Mouse (Mus musculus): Measurements from ENCODE around the gene 4930558K02Rik. TPM values are rescaled to one million over a fixed set of nuclear protein-coding genes. Genes with fewer than 3 reads are reported as not detected.

4930558K02Rik gene
- polyA plus RNA-seq, 1 experiment from 2014 or later: not detected

GRCm38 (mm10) chr1:161983451-161983850 is 4.0 kb upstream of the 4930558K02Rik start:
- no peaks in the 10 kb centered on the region for H3K27me3 ChIP-seq (ENCODE audit: control insufficient read depth, insufficient read depth, low read length)
- no peak for DNase-seq (ENCODE audit: low spot score)
- no peak overlapping the region for H3K9ac ChIP-seq (ENCODE audit: low read depth, low read length)
- no peak overlapping the region for H3K4me3 ChIP-seq (ENCODE audit: low read depth, low read length)
- H3K4me2 ChIP-seq (replicated peaks; ENCODE audit: low read depth, low read length): no peak overlapping the region
- no peak overlapping the region for H3K27ac ChIP-seq (ENCODE audit: low read depth, low read length)
- WGBS: 61% methylated on average over 6 of the region's 6 CpGs
- H3K36me3 ChIP-seq (ENCODE audit: control insufficient read depth, insufficient read depth, low read length): no peaks in the 10 kb centered on the region
- H3K4me1 ChIP-seq (replicated peaks; ENCODE audit: control insufficient read depth, insufficient read depth, low read length): no peaks in the 10 kb centered on the region
- no peak for ATAC-seq (ENCODE audit: low FRiP score)
- H3K9me3 ChIP-seq (ENCODE audit: control insufficient read depth, low read length): no peaks in the 10 kb centered on the region

GRCm38 (mm10) chr1:161980626-161981298 is 1.3 kb upstream of the 4930558K02Rik start:
- Histone ChIP-seq H3K9ac (ENCODE audit: low read depth, low read length) (no peak overlapping the region), H3K27me3 (ENCODE audit: control insufficient read depth, insufficient read depth, low read length) (no peaks in the 10 kb centered on the region), H3K27ac (ENCODE audit: low read depth, low read length) (no peak overlapping the region), H3K9me3 (ENCODE audit: control insufficient read depth, low read length) (no peaks in the 10 kb centered on the region), H3K36me3 (ENCODE audit: control insufficient read depth, insufficient read depth, low read length) (no peaks in the 10 kb centered on the region), H3K4me3 (ENCODE audit: low read depth, low read length) (no peak overlapping the region), H3K4me1 (replicated peaks; ENCODE audit: control insufficient read depth, insufficient read depth, low read length) (no peaks in the 10 kb centered on the region), H3K4me2 (replicated peaks; ENCODE audit: low read depth, low read length) (no peak overlapping the region)
- 85% methylated on average over 9 of the region's 9 CpGs for WGBS
- DNase-seq (ENCODE audit: low spot score) (no peak), ATAC-seq (ENCODE audit: low FRiP score) (no peak)

GRCm38 (mm10) chr1:161980046-161980445 is 610 bp upstream of the 4930558K02Rik start:
- ATAC-seq (ENCODE audit: low FRiP score): no peak
- Histone ChIP-seq H3K36me3 (ENCODE audit: control insufficient read depth, insufficient read depth, low read length) (no peaks in the 10 kb centered on the region), H3K4me2 (replicated peaks; ENCODE audit: low read depth, low read length) (no peak overlapping the region), H3K27ac (ENCODE audit: low read depth, low read length) (no peak overlapping the region), H3K4me3 (ENCODE audit: low read depth, low read length) (no peak overlapping the region), H3K27me3 (ENCODE audit: control insufficient read depth, insufficient read depth, low read length) (no peaks in the 10 kb centered on the region), H3K4me1 (replicated peaks; ENCODE audit: control insufficient read depth, insufficient read depth, low read length) (no peaks in the 10 kb centered on the region), H3K9ac (ENCODE audit: low read depth, low read length) (no peak overlapping the region), H3K9me3 (ENCODE audit: control insufficient read depth, low read length) (no peaks in the 10 kb centered on the region)
- no peak for DNase-seq (ENCODE audit: low spot score)
- WGBS: 81% methylated on average over 2 of the region's 2 CpGs

- no peak overlapping the region for H3K9ac ChIP-seq (ENCODE audit: low read depth, low read length)
- H3K27ac ChIP-seq (ENCODE audit: low read depth, low read length): no peak overlapping the region
- ATAC-seq (ENCODE audit: low FRiP score): no peak
- no peaks in the 10 kb centered on the region for H3K9me3 ChIP-seq (ENCODE audit: control insufficient read depth, low read length)
- H3K36me3 ChIP-seq (ENCODE audit: control insufficient read depth, insufficient read depth, low read length): no peaks in the 10 kb centered on the region
- no peak overlapping the region for H3K4me2 ChIP-seq (replicated peaks; ENCODE audit: low read depth, low read length)
- no peak overlapping the region for H3K4me3 ChIP-seq (ENCODE audit: low read depth, low read length)
- H3K27me3 ChIP-seq (ENCODE audit: control insufficient read depth, insufficient read depth, low read length): no peaks in the 10 kb centered on the region
- no peak for DNase-seq (ENCODE audit: low spot score)
- WGBS: 85% methylated on average over 5 of the region's 5 CpGs
- no peaks in the 10 kb centered on the region for H3K4me1 ChIP-seq (replicated peaks; ENCODE audit: control insufficient read depth, insufficient read depth, low read length)
These were observed 1.2 kb downstream of the 4930558K02Rik start for GRCm38 (mm10) chr1:161978173-161978700.

- Histone ChIP-seq H3K4me2 (replicated peaks; ENCODE audit: low read depth, low read length) (no peak overlapping the region), H3K9ac (ENCODE audit: low read depth, low read length) (no peak overlapping the region), H3K9me3 (ENCODE audit: control insufficient read depth, low read length) (no peaks in the 10 kb centered on the region), H3K27ac (ENCODE audit: low read depth, low read length) (no peak overlapping the region), H3K4me3 (ENCODE audit: low read depth, low read length) (no peak overlapping the region), H3K36me3 (ENCODE audit: control insufficient read depth, insufficient read depth, low read length) (no peaks in the 10 kb centered on the region), H3K27me3 (ENCODE audit: control insufficient read depth, insufficient read depth, low read length) (no peaks in the 10 kb centered on the region), H3K4me1 (replicated peaks; ENCODE audit: control insufficient read depth, insufficient read depth, low read length) (no peaks in the 10 kb centered on the region)
- 67% methylated on average over 4 of the region's 4 CpGs for WGBS
- DNase-seq (ENCODE audit: low spot score) (no peak), ATAC-seq (ENCODE audit: low FRiP score) (no peak)
These were observed 2.1 kb downstream of the 4930558K02Rik start for GRCm38 (mm10) chr1:161977331-161977730.

GRCm38 (mm10) chr1:161976255-161977182 is 2.9 kb downstream of the 4930558K02Rik start:
- Histone ChIP-seq H3K4me2 (replicated peaks; ENCODE audit: low read depth, low read length) (no peak overlapping the region), H3K27ac (ENCODE audit: low read depth, low read length) (no peak overlapping the region), H3K4me1 (replicated peaks; ENCODE audit: control insufficient read depth, insufficient read depth, low read length) (no peaks in the 10 kb centered on the region), H3K9me3 (ENCODE audit: control insufficient read depth, low read length) (no peaks in the 10 kb centered on the region), H3K4me3 (ENCODE audit: low read depth, low read length) (no peak overlapping the region), H3K9ac (ENCODE audit: low read depth, low read length) (no peak overlapping the region), H3K27me3 (ENCODE audit: control insufficient read depth, insufficient read depth, low read length) (no peaks in the 10 kb centered on the region), H3K36me3 (ENCODE audit: control insufficient read depth, insufficient read depth, low read length) (no peaks in the 10 kb centered on the region)
- peak; percentile 85 for DNase-seq (ENCODE audit: low spot score)
- peak; percentile 67 for ATAC-seq (ENCODE audit: low FRiP score)
- 49% methylated on average over 16 of the region's 16 CpGs for WGBS

- Histone ChIP-seq H3K9ac (ENCODE audit: low read depth, low read length) (no peak overlapping the region), H3K4me1 (replicated peaks; ENCODE audit: control insufficient read depth, insufficient read depth, low read length) (no peaks in the 10 kb centered on the region), H3K27ac (ENCODE audit: low read depth, low read length) (no peak overlapping the region), H3K4me2 (replicated peaks; ENCODE audit: low read depth, low read length) (no peak overlapping the region), H3K4me3 (ENCODE audit: low read depth, low read length) (no peak overlapping the region), H3K36me3 (ENCODE audit: control insufficient read depth, insufficient read depth, low read length) (no peaks in the 10 kb centered on the region), H3K27me3 (ENCODE audit: control insufficient read depth, insufficient read depth, low read length) (no peaks in the 10 kb centered on the region), H3K9me3 (ENCODE audit: control insufficient read depth, low read length) (no peaks in the 10 kb centered on the region)
- DNase-seq (ENCODE audit: low spot score): no peak
- no peak for ATAC-seq (ENCODE audit: low FRiP score)
- WGBS: 90% methylated on average over 8 of the region's 8 CpGs
These were observed 7.2 kb downstream of the 4930558K02Rik start for GRCm38 (mm10) chr1:161972233-161972632.

GRCm38 (mm10) chr1:161970874-161971273 is 8.6 kb downstream of the 4930558K02Rik start:
- 98% methylated on average over 9 of the region's 9 CpGs for WGBS

More at GRCm38 (mm10) chr1:161970874-161971273, 8.6 kb downstream of the 4930558K02Rik start:
- no peak overlapping the region for H3K4me3 ChIP-seq (ENCODE audit: low read depth, low read length)
- DNase-seq (ENCODE audit: low spot score): no peak
- no peaks in the 10 kb centered on the region for H3K36me3 ChIP-seq (ENCODE audit: control insufficient read depth, insufficient read depth, low read length)
- ATAC-seq (ENCODE audit: low FRiP score): no peak
- no peaks in the 10 kb centered on the region for H3K27me3 ChIP-seq (ENCODE audit: control insufficient read depth, insufficient read depth, low read length)
- H3K27ac ChIP-seq (ENCODE audit: low read depth, low read length): no peak overlapping the region
- H3K4me2 ChIP-seq (replicated peaks; ENCODE audit: low read depth, low read length): no peak overlapping the region
- H3K9me3 ChIP-seq (ENCODE audit: control insufficient read depth, low read length): no peaks in the 10 kb centered on the region
- no peak overlapping the region for H3K9ac ChIP-seq (ENCODE audit: low read depth, low read length)
- no peaks in the 10 kb centered on the region for H3K4me1 ChIP-seq (replicated peaks; ENCODE audit: control insufficient read depth, insufficient read depth, low read length)
